Comparison of ENCODE assay signal across 29 mouse cellular contexts in genomic region chr7:16287791-16288190, GRCm38 (mm10). TPM values are rescaled to one million over a fixed set of nuclear protein-coding genes. Genes with fewer than 3 reads are reported as not detected.
"Had no signal": no experiment of that assay in that cellular context is flagged by ENCODE, and none has a peak within 500 bp of the region (broad histone marks: within the 10 kb centered on the region; RNA-seq: fewer than 3 reads in every experiment).

No protein-coding gene starts in this region.

- ATAC-seq: forebrain, embryonic 13.5 days; forebrain, embryonic 14.5 days; forebrain, embryonic 15.5 days; forebrain, embryonic 16.5 days; forebrain, postnatal 0 days had no signal

- H3K27ac ChIP-seq: embryonic facial prominence, embryonic 10.5 days; embryonic facial prominence, embryonic 12.5 days; embryonic facial prominence, embryonic 15.5 days; forebrain, embryonic 10.5 days; forebrain, embryonic 12.5 days; forebrain, embryonic 13.5 days; forebrain, embryonic 15.5 days; heart, adult 2 months had no signal

- H3K9me3 ChIP-seq: embryonic facial prominence, embryonic 10.5 days; embryonic facial prominence, embryonic 12.5 days; embryonic facial prominence, embryonic 13.5 days; embryonic facial prominence, embryonic 15.5 days; forebrain, embryonic 10.5 days; forebrain, embryonic 12.5 days; forebrain, embryonic 13.5 days; forebrain, embryonic 15.5 days had no signal

- H3K4me3 ChIP-seq: embryonic facial prominence, embryonic 10.5 days; embryonic facial prominence, embryonic 12.5 days; embryonic facial prominence, embryonic 13.5 days; embryonic facial prominence, embryonic 15.5 days; erythroblast, embryonic 14.5 days; forebrain, embryonic 12.5 days; forebrain, embryonic 13.5 days; forebrain, embryonic 15.5 days; gastrocnemius, adult 2 months; heart, adult 2 months had no signal

- H3K27me3 ChIP-seq: embryonic facial prominence, embryonic 12.5 days; embryonic facial prominence, embryonic 13.5 days; embryonic facial prominence, embryonic 15.5 days; forebrain, embryonic 12.5 days; forebrain, embryonic 13.5 days; forebrain, embryonic 15.5 days had no signal

- H3K4me2 ChIP-seq: embryonic facial prominence, embryonic 12.5 days; forebrain, embryonic 12.5 days; forebrain, embryonic 13.5 days; forebrain, embryonic 15.5 days had no signal

- H3K9ac ChIP-seq: embryonic facial prominence, embryonic 12.5 days; embryonic facial prominence, embryonic 13.5 days; embryonic facial prominence, embryonic 15.5 days; forebrain, embryonic 12.5 days; forebrain, embryonic 13.5 days; forebrain, embryonic 15.5 days; forebrain, postnatal 0 days had no signal

- DNase-seq: cerebellum, adult 8-10 months; cerebellum, adult 9-10 months; cerebellum, adult 9-11 months; cerebellum, postnatal 10 days; cerebellum, postnatal 14 days; cerebellum, postnatal 25 days; cerebellum, postnatal 36 days; embryo, embryonic 11 days; forebrain, postnatal 0 days; gastrocnemius, adult 2 months; gastrocnemius, postnatal 10 days; gastrocnemius, postnatal 14 days; gastrocnemius, postnatal 25 days; gastrocnemius, postnatal 36 days; heart, adult 18-20 months; heart, adult 2 months had no signal

RNA-seq across cellular contexts. Expression of gene C5ar1, which starts 28.5 kb away (rescaled TPM):
- polyA plus RNA-seq: erythroblast, embryonic 14.5 days had no signal

RNA-seq across cellular contexts. Expression of gene C5ar2, which starts 43.8 kb away (rescaled TPM):
- polyA plus RNA-seq: embryonic facial prominence, embryonic 11.5 days; embryonic facial prominence, embryonic 12.5 days; embryonic facial prominence, embryonic 14.5 days; forebrain, embryonic 12.5 days; forebrain, embryonic 14.5 days; forebrain, embryonic 15.5 days; forebrain, embryonic 16.5 days had no signal
